Mouse (Mus musculus): ENCODE data around the gene Spp2. TPM values are rescaled to one million over a fixed set of nuclear protein-coding genes. Genes with fewer than 3 reads are reported as not detected.

Gene Spp2
- polyA plus RNA-seq, 1 experiment from 2014 or later = 0.38 TPM

GRCm38 (mm10) chr1:88429413-88429812 lies 22.7 kb downstream of the Spp2 start:
- WGBS = 63% methylated on average over 1 of the region's 1 CpGs
- DNase-seq (ENCODE audit: low spot score) (no peak), ATAC-seq (no peak)
- Histone ChIP-seq H3K36me3 (ENCODE audit: control insufficient read depth, insufficient read depth, low read length) (no peaks in the 10 kb centered on the region), H3K4me1 (ENCODE audit: control insufficient read depth, insufficient read depth, low read length) (no peaks in the 10 kb centered on the region), H3K4me2 (ENCODE audit: low read length) (no peak overlapping the region), H3K27ac (ENCODE audit: low read depth, low read length) (no peak overlapping the region), H3K9ac (ENCODE audit: low read length) (no peak overlapping the region), H3K4me3 (ENCODE audit: low read depth, low read length) (no peak overlapping the region), H3K27me3 (replicated peaks; ENCODE audit: control insufficient read depth, insufficient read depth, low read length) (no peaks in the 10 kb centered on the region), H3K9me3 (replicated peaks; ENCODE audit: control insufficient read depth, low read length) (no peaks in the 10 kb centered on the region)

DNA sequence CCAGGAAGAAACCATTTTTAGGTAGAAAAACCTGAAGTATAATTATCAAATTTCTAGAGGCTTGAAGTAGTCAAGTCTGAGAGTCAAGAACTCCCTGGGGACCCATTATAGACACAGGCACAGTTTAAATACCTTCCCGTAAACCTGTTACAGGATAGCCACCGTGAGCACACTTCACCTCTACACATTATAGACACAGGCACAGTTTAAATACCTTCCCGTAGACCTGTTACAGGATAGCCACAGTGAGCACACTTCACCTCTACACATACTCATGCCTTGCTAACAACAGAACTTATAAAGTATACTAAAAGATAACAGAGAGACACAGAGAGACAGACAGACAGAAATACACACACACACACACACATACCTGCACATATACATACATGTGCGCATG lies 24.5 kb downstream of the Spp2 start:
- Histone ChIP-seq H3K4me3 (ENCODE audit: low read depth, low read length) (no peak overlapping the region), H3K27me3 (replicated peaks; ENCODE audit: control insufficient read depth, insufficient read depth, low read length) (no peaks in the 10 kb centered on the region), H3K9me3 (replicated peaks; ENCODE audit: control insufficient read depth, low read length) (no peaks in the 10 kb centered on the region), H3K27ac (ENCODE audit: low read depth, low read length) (no peak overlapping the region), H3K36me3 (ENCODE audit: control insufficient read depth, insufficient read depth, low read length) (no peaks in the 10 kb centered on the region), H3K4me1 (ENCODE audit: control insufficient read depth, insufficient read depth, low read length) (no peaks in the 10 kb centered on the region), H3K4me2 (ENCODE audit: low read length) (no peak overlapping the region), H3K9ac (ENCODE audit: low read length) (no peak overlapping the region)
- WGBS = 92% methylated on average over 4 of the region's 4 CpGs
- DNase-seq (ENCODE audit: low spot score) (no peak), ATAC-seq (no peak)

- ATAC-seq (no peak), DNase-seq (ENCODE audit: low spot score) (no peak)
- Histone ChIP-seq H3K9me3 (replicated peaks; ENCODE audit: control insufficient read depth, low read length) (no peaks in the 10 kb centered on the region), H3K4me2 (ENCODE audit: low read length) (no peak overlapping the region), H3K4me1 (ENCODE audit: control insufficient read depth, insufficient read depth, low read length) (no peaks in the 10 kb centered on the region), H3K36me3 (ENCODE audit: control insufficient read depth, insufficient read depth, low read length) (no peaks in the 10 kb centered on the region), H3K4me3 (ENCODE audit: low read depth, low read length) (no peak overlapping the region), H3K27ac (ENCODE audit: low read depth, low read length) (no peak overlapping the region), H3K9ac (ENCODE audit: low read length) (no peak overlapping the region), H3K27me3 (replicated peaks; ENCODE audit: control insufficient read depth, insufficient read depth, low read length) (no peaks in the 10 kb centered on the region)
- WGBS = 41% methylated on average over 3 of the region's 3 CpGs
Observed at GRCm38 (mm10) chr1:88432601-88433000, 25.8 kb downstream of the Spp2 start.

DNA sequence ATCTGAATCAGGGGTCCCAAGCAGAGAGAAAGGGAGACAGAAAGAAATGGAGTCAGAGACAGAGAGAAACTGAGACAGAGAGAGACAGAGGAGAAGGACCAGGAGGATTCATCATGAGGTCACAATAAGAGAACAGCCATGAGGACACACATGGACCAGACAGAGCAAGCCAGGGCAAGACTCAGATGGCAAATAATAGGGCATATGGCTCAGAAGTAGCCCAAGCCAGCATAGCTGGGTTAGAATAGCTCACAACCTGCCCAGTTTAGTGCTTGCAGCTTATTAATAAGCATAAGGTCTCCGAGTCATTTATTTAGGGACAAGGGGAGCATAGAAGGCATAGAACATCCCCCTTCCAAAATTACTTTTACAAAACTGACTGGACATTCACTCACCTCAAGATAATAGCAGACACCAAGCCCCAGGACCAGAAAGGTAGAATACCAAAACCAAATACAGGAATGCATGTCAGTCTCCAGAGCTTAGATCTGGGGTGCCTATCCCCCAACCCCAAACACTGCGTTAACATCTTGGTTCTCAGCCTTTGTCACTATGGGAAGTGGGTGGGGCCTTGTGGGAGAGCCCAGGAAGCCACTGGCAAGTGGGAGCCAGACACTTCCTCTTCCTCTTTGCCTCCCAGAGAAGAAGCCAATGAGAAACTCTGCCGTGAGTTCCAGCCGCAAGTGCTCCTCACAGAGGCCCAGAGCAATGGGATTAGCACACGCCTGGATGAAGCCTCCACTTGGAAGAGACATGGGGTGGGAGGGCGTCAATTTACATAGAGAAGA lies 26.5 kb downstream of the Spp2 start:
- H3K4me3 ChIP-seq (ENCODE audit: low read depth, low read length) = no peak overlapping the region
- DNase-seq (ENCODE audit: low spot score) = no peak
- no peaks in the 10 kb centered on the region for H3K4me1 ChIP-seq (ENCODE audit: control insufficient read depth, insufficient read depth, low read length)
- no peaks in the 10 kb centered on the region for H3K9me3 ChIP-seq (replicated peaks; ENCODE audit: control insufficient read depth, low read length)
- ATAC-seq = no peak
- H3K4me2 ChIP-seq (ENCODE audit: low read length) = no peak overlapping the region
- no peak overlapping the region for H3K27ac ChIP-seq (ENCODE audit: low read depth, low read length)
- H3K27me3 ChIP-seq (replicated peaks; ENCODE audit: control insufficient read depth, insufficient read depth, low read length) = no peaks in the 10 kb centered on the region
- H3K36me3 ChIP-seq (ENCODE audit: control insufficient read depth, insufficient read depth, low read length) = no peaks in the 10 kb centered on the region
- no peak overlapping the region for H3K9ac ChIP-seq (ENCODE audit: low read length)
- WGBS = 50% methylated on average over 6 of the region's 6 CpGs

DNA sequence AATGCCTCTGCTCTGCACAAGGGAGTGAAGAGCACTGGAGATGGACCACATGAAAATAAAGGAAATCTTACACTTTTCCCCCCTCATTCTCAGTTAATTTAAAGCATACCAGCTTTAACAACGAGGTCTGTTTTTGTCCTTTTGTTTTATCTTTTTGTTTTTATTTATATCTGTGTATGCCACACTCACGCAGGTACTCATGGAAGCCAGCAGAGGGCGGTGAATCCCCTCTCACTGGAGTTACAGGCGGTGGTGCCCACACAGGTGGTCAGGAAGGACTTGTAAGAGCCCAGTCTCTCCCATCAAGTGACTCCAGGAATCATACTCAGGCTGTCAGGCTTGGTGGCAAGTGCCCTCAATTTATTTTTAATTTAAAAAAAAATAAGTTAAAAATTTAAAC lies 27.3 kb downstream of the Spp2 start:
- DNase-seq (ENCODE audit: low spot score) = no peak
- ATAC-seq = no peak
- no peaks in the 10 kb centered on the region for H3K4me1 ChIP-seq (ENCODE audit: control insufficient read depth, insufficient read depth, low read length)
- H3K9ac ChIP-seq (ENCODE audit: low read length) = no peak overlapping the region
- H3K27me3 ChIP-seq (replicated peaks; ENCODE audit: control insufficient read depth, insufficient read depth, low read length) = no peaks in the 10 kb centered on the region
- no peak overlapping the region for H3K27ac ChIP-seq (ENCODE audit: low read depth, low read length)
- 62% methylated on average over 4 of the region's 4 CpGs for WGBS
- H3K9me3 ChIP-seq (replicated peaks; ENCODE audit: control insufficient read depth, low read length) = no peaks in the 10 kb centered on the region
- H3K4me2 ChIP-seq (ENCODE audit: low read length) = no peak overlapping the region
- H3K4me3 ChIP-seq (ENCODE audit: low read depth, low read length) = no peak overlapping the region
- no peaks in the 10 kb centered on the region for H3K36me3 ChIP-seq (ENCODE audit: control insufficient read depth, insufficient read depth, low read length)

DNA sequence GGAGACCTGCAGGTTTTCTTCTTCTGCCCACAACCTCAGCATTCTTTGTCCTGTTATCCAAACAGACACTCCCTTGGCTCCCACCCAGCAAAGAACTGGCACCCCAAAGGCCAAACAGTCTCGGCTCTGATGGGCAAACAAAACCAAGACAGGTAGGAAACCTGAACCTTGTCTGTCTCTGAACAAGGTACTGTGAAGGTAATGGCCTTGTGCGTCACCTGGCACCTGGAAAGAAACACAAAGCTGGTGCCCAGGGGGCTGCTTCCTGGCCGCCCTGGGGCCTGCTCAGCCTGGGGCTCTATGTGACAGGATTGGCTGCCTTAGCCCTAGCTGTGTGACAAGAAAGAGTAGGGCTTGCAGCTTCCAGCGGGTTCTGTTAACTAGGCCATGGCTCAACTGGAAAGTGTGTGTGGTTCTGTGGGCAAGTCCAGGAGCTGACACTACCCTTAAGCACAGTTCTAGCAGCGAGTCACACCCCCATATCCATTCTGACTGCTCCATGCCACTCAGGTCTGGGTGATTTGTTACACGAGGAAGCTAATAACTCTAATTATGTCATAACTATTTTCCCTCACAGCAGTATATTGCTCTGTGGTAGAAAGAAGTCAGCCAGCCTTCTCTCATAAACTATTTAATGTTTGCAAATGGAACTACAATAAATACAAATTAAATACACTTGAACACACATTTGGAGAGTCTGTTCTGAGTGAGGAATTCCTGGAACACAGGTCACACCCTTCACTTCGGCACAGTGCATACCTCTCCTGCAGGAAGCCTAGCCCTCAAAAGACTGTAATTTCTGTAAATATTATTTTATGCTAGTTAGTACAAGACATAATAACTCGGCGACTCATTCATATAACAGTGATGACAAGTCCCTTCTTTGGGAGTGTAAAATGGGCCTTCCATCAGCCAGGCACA lies 30.7 kb downstream of the Spp2 start:
- Histone ChIP-seq H3K4me1 (ENCODE audit: control insufficient read depth, insufficient read depth, low read length) (no peaks in the 10 kb centered on the region), H3K9ac (ENCODE audit: low read length) (no peak overlapping the region), H3K36me3 (ENCODE audit: control insufficient read depth, insufficient read depth, low read length) (no peaks in the 10 kb centered on the region), H3K4me2 (ENCODE audit: low read length) (no peak overlapping the region), H3K4me3 (ENCODE audit: low read depth, low read length) (no peak overlapping the region), H3K27me3 (replicated peaks; ENCODE audit: control insufficient read depth, insufficient read depth, low read length) (no peaks in the 10 kb centered on the region), H3K9me3 (replicated peaks; ENCODE audit: control insufficient read depth, low read length) (no peaks in the 10 kb centered on the region), H3K27ac (ENCODE audit: low read depth, low read length) (no peak overlapping the region)
- DNase-seq (ENCODE audit: low spot score) (no peak), ATAC-seq (no peak)
- WGBS = 79% methylated on average over 9 of the region's 9 CpGs

- no peak for DNase-seq (ENCODE audit: low spot score)
Observed at GRCm38 (mm10) chr1:88443383-88443782, 36.6 kb downstream of the Spp2 start.

DNA sequence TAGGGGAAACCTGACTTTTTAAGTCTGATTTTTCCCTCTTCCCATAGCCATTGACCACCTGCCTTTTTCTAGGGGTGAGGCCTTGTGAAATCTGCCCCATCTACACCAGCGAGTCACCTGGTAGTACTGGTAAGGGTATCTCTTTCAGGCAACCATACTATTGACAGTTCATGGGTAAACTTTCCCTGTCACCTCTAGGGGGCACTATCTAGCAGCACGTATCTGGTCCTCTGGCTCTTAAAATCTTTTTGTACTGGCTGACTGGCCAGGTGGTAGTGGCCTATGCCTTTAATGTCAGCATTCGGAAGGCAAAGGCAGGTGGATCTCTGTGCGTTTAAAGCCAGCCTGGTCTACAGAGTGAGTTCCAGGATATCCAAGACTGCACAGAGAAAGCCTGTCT lies 38.6 kb downstream of the Spp2 start:
- WGBS = 78% methylated on average over 4 of the region's 4 CpGs
- DNase-seq (ENCODE audit: low spot score) (peak; percentile 39), ATAC-seq (no peak)
- no peak overlapping the region for H3K4me3 ChIP-seq (ENCODE audit: low read depth, low read length)
- no peaks in the 10 kb centered on the region for H3K27me3 ChIP-seq (replicated peaks; ENCODE audit: control insufficient read depth, insufficient read depth, low read length)
- H3K4me2 ChIP-seq (ENCODE audit: low read length) = no peak overlapping the region
- peaks cover 13% of the 10 kb centered on the region for H3K4me1 ChIP-seq (ENCODE audit: control insufficient read depth, insufficient read depth, low read length)
- no peak overlapping the region for H3K9ac ChIP-seq (ENCODE audit: low read length)
- no peaks in the 10 kb centered on the region for H3K9me3 ChIP-seq (replicated peaks; ENCODE audit: control insufficient read depth, low read length)
- no peak overlapping the region for H3K27ac ChIP-seq (ENCODE audit: low read depth, low read length)
- no peaks in the 10 kb centered on the region for H3K36me3 ChIP-seq (ENCODE audit: control insufficient read depth, insufficient read depth, low read length)

More at GRCm38 (mm10) chr1:88443383-88443782, 36.6 kb downstream of the Spp2 start:
- Histone ChIP-seq H3K36me3 (ENCODE audit: control insufficient read depth, insufficient read depth, low read length) (no peaks in the 10 kb centered on the region), H3K4me1 (ENCODE audit: control insufficient read depth, insufficient read depth, low read length) (peaks cover 13% of the 10 kb centered on the region), H3K27ac (ENCODE audit: low read depth, low read length) (no peak overlapping the region), H3K4me2 (ENCODE audit: low read length) (no peak overlapping the region), H3K9me3 (replicated peaks; ENCODE audit: control insufficient read depth, low read length) (no peaks in the 10 kb centered on the region), H3K27me3 (replicated peaks; ENCODE audit: control insufficient read depth, insufficient read depth, low read length) (no peaks in the 10 kb centered on the region), H3K4me3 (ENCODE audit: low read depth, low read length) (no peak overlapping the region), H3K9ac (ENCODE audit: low read length) (no peak overlapping the region)
- ATAC-seq = no peak
- 65% methylated on average over 4 of the region's 4 CpGs for WGBS

All from forebrain, embryonic 14.5 days (tissue).